Mouse (Mus musculus) liver, postnatal 0 days (tissue): Measurements from ENCODE around the gene Ccdc103.

Experiments
- CTCF ChIP-seq: sonication (generic); IDR thresholded peaks from 2 replicates; pipeline ENCODE4 v1.5.1; 2016; ENCODE audit warnings: antibody characterized with exemption, low read depth
- EP300 ChIP-seq: IDR thresholded peaks from 2 replicates; pipeline ENCODE4 v1.6.1; 2016; ENCODE audit warnings: antibody characterized with exemption, low read depth, mild to moderate bottlenecking

- TF ChIP-seq EP300 (no peak), CTCF (no peak)
Measured at GRCm38 (mm10) chr11:102890096-102890495, 9.1 kb downstream of the Ccdc103 start.
